Mouse (Mus musculus) liver, embryonic 13.5 days (tissue): ENCODE results near the gene Arfrp1. TPM values are rescaled to one million over a fixed set of nuclear protein-coding genes. Genes with fewer than 3 reads are reported as not detected.

Experiments used
- ATAC-seq: fragments of 200-750 bp; cut with Nextera tagmentation; 2 replicates; pipeline ENCODE4 v1.8.0; 2017; ENCODE audit warnings: low read depth, mild to moderate bottlenecking, moderate number of reproducible peaks, moderate library complexity
- DNase-seq: peaks from one replicate; pipeline ENCODE4 v3.0.0; 2022
- H3K27ac ChIP-seq: fragments of 300-500 bp; sonication (generic); 2 replicates; pipeline ENCODE4 v1.5.1; 2015; ENCODE audit warnings: moderate library complexity, mild to moderate bottlenecking, inconsistent platforms
- H3K27me3 ChIP-seq: fragments of 300-500 bp; sonication (generic); 2 replicates; pipeline ENCODE4 v1.6.1; 2015; ENCODE audit warnings: mild to moderate bottlenecking, inconsistent platforms
- H3K36me3 ChIP-seq: fragments of 300-500 bp; sonication (generic); 2 replicates; pipeline ENCODE4 v1.6.1; 2015; ENCODE audit warnings: mild to moderate bottlenecking, inconsistent platforms
- H3K4me1 ChIP-seq: fragments of 300-500 bp; sonication (generic); replicated peaks from 2 replicates; pipeline ENCODE4 v1.6.1; 2015; ENCODE audit warnings: inconsistent platforms
- H3K4me2 ChIP-seq: fragments of 300-500 bp; sonication (generic); 2 replicates; pipeline ENCODE4 v1.6.1; 2015; ENCODE audit warnings: inconsistent platforms, mild to moderate bottlenecking, moderate library complexity
- H3K4me3 ChIP-seq: fragments of 300-500 bp; sonication (generic); replicated peaks from 2 replicates; pipeline ENCODE4 v1.5.1; 2015; ENCODE audit warnings: mild to moderate bottlenecking, inconsistent platforms
- H3K9ac ChIP-seq: fragments of 300-500 bp; sonication (generic); 2 replicates; pipeline ENCODE4 v1.6.1; 2015; ENCODE audit warnings: mild to moderate bottlenecking, inconsistent platforms
- H3K9me3 ChIP-seq: fragments of 300-500 bp; sonication (generic); replicated peaks from 2 replicates; pipeline ENCODE4 v1.6.1; 2016; ENCODE audit warnings: inconsistent platforms
- WGBS: fragments of 180-500 bp; shearing (Covaris S2); methylation state at CpG from one replicate; pipeline ENCODE4 v1.1.7; 2015; ENCODE audit not compliant: insufficient replicate concordance; 5-methylcytosine and 5-hydroxymethylcytosine counted together
- polyA plus RNA-seq: library from polyadenylated mRNA; unstranded; fragments of >200 nt; fragmentation: Nextera tagmentation; extraction: Ambion mirVana; gene quantifications from 2 replicates; pipeline ENCODE4 v1.2.1, GENCODE M21; 2015

Gene Arfrp1
- 26.6 and 27.8 TPM in 2 replicates for polyA plus RNA-seq

DNA sequence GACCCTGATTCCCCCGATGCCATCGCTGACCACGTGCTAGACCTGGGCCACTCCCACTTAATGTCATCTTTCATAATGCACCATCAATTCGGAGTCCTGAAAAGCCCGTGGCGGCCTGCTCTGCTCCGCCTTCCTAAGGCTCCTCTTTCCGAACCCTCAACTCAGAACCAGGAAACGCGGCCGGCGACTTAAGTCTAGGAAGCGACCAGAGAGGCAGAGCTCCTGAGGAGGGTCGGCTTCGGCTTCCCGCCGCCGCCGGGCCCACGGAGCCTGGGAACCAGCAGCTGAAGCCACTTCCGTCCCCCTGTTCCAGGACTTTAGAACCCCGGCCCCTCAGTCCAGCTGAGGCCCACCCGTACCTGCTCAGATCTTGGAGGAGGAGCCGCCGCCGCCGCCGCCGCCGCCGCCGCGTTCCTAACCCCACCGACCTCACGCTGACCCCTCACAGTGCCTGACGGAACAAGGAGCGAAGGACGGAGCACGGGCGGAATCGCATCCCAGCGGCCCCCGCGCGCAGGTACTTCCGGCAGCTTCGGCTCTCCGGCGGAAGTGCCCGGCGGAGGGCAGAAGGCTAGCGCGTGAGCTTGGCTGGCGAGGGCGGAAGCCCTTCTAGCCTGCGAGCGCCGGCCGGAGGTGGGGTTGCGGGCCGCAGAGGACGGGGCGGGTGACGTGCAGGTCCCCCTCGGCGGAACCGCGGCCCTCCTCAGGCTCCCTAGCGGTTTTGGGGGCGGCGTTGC, at the start of gene Arfrp1, which contains the start of gene Zgpat:
Gene Arfrp1, minus strand, starts transcription at position 545 of the 737 bp plus-strand sequence.
Gene Zgpat, plus strand, starts transcription at position 69 of the 737 bp plus-strand sequence.
- ATAC-seq = peak; percentile 92
- peaks cover 42% of the 10 kb centered on the region for H3K4me1 ChIP-seq
- peak within 1 kb of the TSS; percentile 88 for H3K4me3 ChIP-seq
- peak within 1 kb of the TSS; percentile 95 for H3K4me2 ChIP-seq
- DNase-seq = peak; percentile 83
- H3K27me3 ChIP-seq = no peaks in the 10 kb centered on the region
- H3K36me3 ChIP-seq = peaks cover 45% of the 10 kb centered on the region
- WGBS = under 1% methylated on average over 71 of the region's 71 CpGs
- peak within 1 kb of the TSS; percentile 88 for H3K27ac ChIP-seq
- peak within 1 kb of the TSS; percentile 92 for H3K9ac ChIP-seq
- peaks cover 3% of the 10 kb centered on the region; the same call in 1 of the 2 replicates for H3K9me3 ChIP-seq

DNA sequence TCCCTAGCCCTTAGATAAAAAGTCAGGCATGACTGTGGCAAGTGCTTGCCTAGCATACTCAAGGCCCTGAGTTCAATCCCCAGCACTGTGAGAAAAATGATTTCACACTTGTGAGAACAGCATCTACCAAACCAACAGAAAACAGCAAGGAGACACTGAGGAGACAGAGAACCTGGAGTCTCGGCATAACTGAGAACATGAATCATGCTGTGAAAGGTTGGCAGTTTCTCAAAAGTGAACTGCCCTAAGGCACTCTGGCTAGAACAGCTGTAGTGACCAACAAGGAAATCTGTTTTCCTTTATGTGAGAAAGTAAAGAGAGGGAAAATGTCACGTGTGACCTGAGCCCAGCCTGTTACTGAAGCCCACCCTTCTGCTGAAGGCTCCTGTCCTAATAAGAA, 47.9 kb upstream of the Arfrp1 start:
- 69% methylated on average over 2 of the region's 2 CpGs for WGBS
- no peak for ATAC-seq
- Histone ChIP-seq H3K27me3 (no peaks in the 10 kb centered on the region), H3K4me2 (no peak overlapping the region), H3K9me3 (no peaks in the 10 kb centered on the region), H3K4me1 (peaks cover 48% of the 10 kb centered on the region), H3K27ac (no peak overlapping the region), H3K9ac (no peak overlapping the region), H3K36me3 (peaks cover 26% of the 10 kb centered on the region), H3K4me3 (no peak overlapping the region)
- no peak for DNase-seq

GRCm38 (mm10) chr2:181410760-181411473, 45.7 kb upstream of the Arfrp1 start:
- peak; percentile 65 for ATAC-seq
- Histone ChIP-seq H3K27me3 (no peaks in the 10 kb centered on the region), H3K4me2 (no peak overlapping the region), H3K27ac (no peak overlapping the region), H3K4me1 (peaks cover 28% of the 10 kb centered on the region), H3K4me3 (no peak overlapping the region), H3K9ac (no peak overlapping the region), H3K9me3 (no peaks in the 10 kb centered on the region), H3K36me3 (peaks cover 39% of the 10 kb centered on the region)
- peak; percentile 56 for DNase-seq
- 44% methylated on average over 4 of the region's 4 CpGs for WGBS

- H3K4me1 ChIP-seq = peaks cover 23% of the 10 kb centered on the region
- no peak for ATAC-seq
- no peak for DNase-seq
- no peak overlapping the region for H3K9ac ChIP-seq
- H3K36me3 ChIP-seq = peaks cover 40% of the 10 kb centered on the region
- no peak overlapping the region for H3K4me2 ChIP-seq
- 68% methylated on average over 7 of the region's 7 CpGs for WGBS
- no peak overlapping the region for H3K27ac ChIP-seq
- H3K27me3 ChIP-seq = no peaks in the 10 kb centered on the region
- no peaks in the 10 kb centered on the region for H3K9me3 ChIP-seq
- H3K4me3 ChIP-seq = no peak overlapping the region
Observed at GRCm38 (mm10) chr2:181409643-181410042, 44.4 kb upstream of the Arfrp1 start.

DNA sequence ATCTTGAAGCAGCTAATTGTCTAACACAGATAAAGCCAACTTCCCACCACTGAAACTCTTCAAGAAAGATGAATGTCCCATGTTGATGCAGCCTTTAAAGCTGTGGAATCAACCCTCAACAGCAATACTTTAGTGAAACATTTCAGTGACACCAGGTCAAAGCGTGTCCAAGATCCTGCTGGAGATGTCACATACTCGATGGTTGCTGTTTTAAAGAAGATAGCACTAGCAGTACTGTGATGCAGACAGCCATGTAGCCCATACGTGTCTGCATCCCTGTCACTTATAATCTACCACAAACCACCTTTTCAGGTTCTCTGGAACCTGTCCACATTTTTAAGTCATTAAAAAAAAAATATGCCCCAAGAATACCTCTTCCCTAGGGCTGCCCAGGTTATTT, 38.5 kb upstream of the Arfrp1 start:
- Histone ChIP-seq H3K27ac (no peak overlapping the region), H3K4me3 (no peak overlapping the region), H3K27me3 (no peaks in the 10 kb centered on the region), H3K9ac (no peak overlapping the region), H3K4me1 (peaks cover 25% of the 10 kb centered on the region; the same call in 1 of the 2 replicates), H3K9me3 (no peaks in the 10 kb centered on the region), H3K4me2 (no peak overlapping the region), H3K36me3 (peaks cover 25% of the 10 kb centered on the region)
- ATAC-seq = no peak
- 54% methylated on average over 3 of the region's 3 CpGs for WGBS
- DNase-seq = no peak

GRCm38 (mm10) chr2:181401497-181401896, 36.3 kb upstream of the Arfrp1 start:
- no peak overlapping the region for H3K4me3 ChIP-seq
- WGBS = 0% methylated on average over 1 of the region's 1 CpGs
- no peaks in the 10 kb centered on the region for H3K9me3 ChIP-seq
- H3K36me3 ChIP-seq = peaks cover 10% of the 10 kb centered on the region; the same call in 1 of the 2 replicates
- H3K4me2 ChIP-seq = no peak overlapping the region
- H3K27me3 ChIP-seq = no peaks in the 10 kb centered on the region
- DNase-seq = no peak
- H3K9ac ChIP-seq = no peak overlapping the region
- no peak overlapping the region for H3K27ac ChIP-seq
- H3K4me1 ChIP-seq = peaks cover 25% of the 10 kb centered on the region; the same call in 1 of the 2 replicates
- ATAC-seq = peak; percentile 65

DNA sequence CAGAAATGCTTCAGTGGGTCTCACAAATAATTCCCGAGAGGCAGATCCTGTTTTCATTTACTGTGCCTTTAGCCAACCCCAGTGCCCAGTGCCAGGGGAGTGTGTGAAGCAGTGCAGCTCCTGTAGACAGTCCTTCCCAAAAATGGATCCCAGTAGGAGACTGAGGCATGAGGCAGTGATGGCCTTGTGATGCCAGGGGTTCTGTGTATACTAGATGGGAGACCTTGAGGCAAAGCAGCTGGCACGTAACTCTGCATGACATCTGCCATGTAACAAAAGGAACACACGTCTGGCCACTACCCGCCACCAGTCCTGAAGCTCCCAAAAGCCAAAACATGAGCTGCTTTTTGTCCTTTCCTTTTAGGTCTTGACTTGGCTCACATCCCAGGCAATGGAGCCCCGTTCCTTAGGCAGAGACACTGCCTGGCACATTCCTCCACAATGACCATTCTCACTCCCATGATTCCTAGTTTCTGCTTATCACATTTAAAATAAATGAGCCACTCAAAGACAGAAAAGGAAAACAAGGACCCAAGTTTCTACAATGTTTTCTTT, 32.1 kb upstream of the Arfrp1 start:
- WGBS = 73% methylated on average over 5 of the region's 5 CpGs
- no peak for ATAC-seq
- Histone ChIP-seq H3K9ac (no peak overlapping the region), H3K4me3 (no peak overlapping the region), H3K4me1 (peaks cover 8% of the 10 kb centered on the region; the same call in 1 of the 2 replicates), H3K27ac (no peak overlapping the region), H3K36me3 (peaks cover 33% of the 10 kb centered on the region), H3K4me2 (no peak overlapping the region), H3K27me3 (no peaks in the 10 kb centered on the region), H3K9me3 (no peaks in the 10 kb centered on the region)
- no peak for DNase-seq

DNA sequence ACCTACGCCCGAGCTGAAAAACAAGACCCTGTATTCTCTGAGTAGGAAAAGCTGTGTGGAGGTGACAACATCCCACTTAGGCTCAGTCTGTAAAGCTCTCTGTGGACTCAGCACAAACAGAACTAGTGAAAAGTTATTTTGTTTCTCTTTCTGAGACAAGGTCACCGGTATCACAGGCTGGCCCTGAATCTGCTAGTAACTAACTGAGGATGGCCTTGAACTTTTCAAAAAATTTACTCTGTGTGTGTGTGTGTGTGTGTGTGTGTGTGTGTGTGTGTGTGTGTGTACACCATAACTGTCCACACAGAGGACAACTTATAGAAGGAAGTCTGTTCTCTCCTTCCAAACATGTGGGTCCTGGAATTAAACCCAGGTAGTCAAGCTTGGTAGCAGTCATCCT, 28.9 kb upstream of the Arfrp1 start:
- Histone ChIP-seq H3K36me3 (peaks cover 55% of the 10 kb centered on the region), H3K4me2 (no peak overlapping the region), H3K4me3 (no peak overlapping the region), H3K27ac (no peak overlapping the region), H3K27me3 (no peaks in the 10 kb centered on the region), H3K9ac (no peak overlapping the region), H3K9me3 (no peaks in the 10 kb centered on the region), H3K4me1 (no peaks in the 10 kb centered on the region)
- ATAC-seq (no peak), DNase-seq (no peak)
- 84% methylated on average over 3 of the region's 3 CpGs for WGBS

DNA sequence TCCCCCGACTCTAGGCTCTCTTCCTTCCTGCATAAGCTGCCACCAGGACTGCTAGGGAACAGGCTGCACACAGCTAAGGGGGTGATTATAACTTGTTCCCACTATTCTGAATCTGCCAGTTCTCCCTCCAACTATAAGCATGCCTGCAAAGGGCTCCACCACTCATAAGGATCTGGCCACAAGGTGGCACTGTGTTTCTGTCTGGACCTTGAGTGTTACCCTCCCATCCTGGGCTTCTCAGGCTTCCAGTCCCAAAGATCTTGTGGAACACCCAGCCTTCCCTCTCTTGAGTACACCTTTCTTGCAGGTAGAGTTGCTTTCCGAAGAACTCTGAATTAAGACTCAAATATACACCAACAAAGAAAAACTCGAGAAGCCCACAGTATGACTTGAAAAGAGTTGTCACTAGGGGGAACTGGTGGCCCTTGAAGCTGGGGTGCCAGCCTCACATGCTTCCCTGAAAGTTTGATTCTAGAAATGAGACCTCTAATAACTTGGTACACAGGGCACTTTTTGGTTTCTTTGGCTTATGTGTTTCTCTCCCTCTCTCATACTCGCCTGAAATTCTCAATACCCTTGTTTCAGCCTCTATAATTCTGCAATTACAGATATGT, 27.5 kb upstream of the Arfrp1 start:
- 29% methylated on average over 4 of the region's 4 CpGs for WGBS
- peak; percentile 65 for DNase-seq

GRCm38 (mm10) chr2:181391541-181391940, 26.3 kb upstream of the Arfrp1 start:
- WGBS = 67% methylated on average over 2 of the region's 2 CpGs
- Histone ChIP-seq H3K27ac (no peak overlapping the region), H3K9ac (no peak overlapping the region), H3K4me1 (no peaks in the 10 kb centered on the region), H3K4me3 (no peak overlapping the region), H3K27me3 (no peaks in the 10 kb centered on the region), H3K4me2 (no peak overlapping the region), H3K9me3 (no peaks in the 10 kb centered on the region), H3K36me3 (peaks cover 70% of the 10 kb centered on the region)
- DNase-seq = no peak
- no peak for ATAC-seq

More for the DNA sequence above, 27.5 kb upstream of the Arfrp1 start:
- H3K27me3 ChIP-seq = no peaks in the 10 kb centered on the region
- peaks cover 58% of the 10 kb centered on the region for H3K36me3 ChIP-seq
- H3K4me3 ChIP-seq = no peak overlapping the region
- peak; percentile 73 for ATAC-seq
- no peak overlapping the region for H3K9ac ChIP-seq
- H3K4me1 ChIP-seq = no peaks in the 10 kb centered on the region
- H3K27ac ChIP-seq = no peak overlapping the region
- H3K9me3 ChIP-seq = no peaks in the 10 kb centered on the region
- H3K4me2 ChIP-seq = no peak overlapping the region

- Histone ChIP-seq H3K36me3 (peaks cover 73% of the 10 kb centered on the region), H3K9ac (no peak overlapping the region)
Observed at GRCm38 (mm10) chr2:181391022-181391421, 25.8 kb upstream of the Arfrp1 start.

More at GRCm38 (mm10) chr2:181391022-181391421, 25.8 kb upstream of the Arfrp1 start:
- H3K27ac ChIP-seq = no peak overlapping the region
- H3K4me2 ChIP-seq = no peak overlapping the region
- H3K4me1 ChIP-seq = no peaks in the 10 kb centered on the region
- no peaks in the 10 kb centered on the region for H3K27me3 ChIP-seq
- 88% methylated on average over 15 of the region's 15 CpGs for WGBS
- ATAC-seq = no peak
- H3K9me3 ChIP-seq = no peaks in the 10 kb centered on the region
- H3K4me3 ChIP-seq = no peak overlapping the region
- DNase-seq = no peak
